Mouse (Mus musculus): Measurements from ENCODE around the gene Cirbp. TPM values are rescaled to one million over a fixed set of nuclear protein-coding genes. Genes with fewer than 3 reads are reported as not detected.

Gene Cirbp
- polyA plus RNA-seq, 1 experiment from 2014 or later: 398 TPM

GRCm38 (mm10) chr10:80141243-80141642, 24.5 kb upstream of the Cirbp start:
- H3K4me1 ChIP-seq (ENCODE audit: control insufficient read depth, insufficient read depth, low read length): peaks cover 30% of the 10 kb centered on the region
- peak overlapping the region; percentile 36; the same call in 1 of the 2 replicates for H3K9ac ChIP-seq (ENCODE audit: low read depth, low read length)
- H3K4me3 ChIP-seq (ENCODE audit: low read depth, low read length): peak overlapping the region; percentile 81
- H3K36me3 ChIP-seq (ENCODE audit: control insufficient read depth, insufficient read depth, low read length): peaks cover 12% of the 10 kb centered on the region; the same call in 1 of the 2 replicates
- WGBS: under 1% methylated on average over 28 of the region's 29 CpGs
- H3K9me3 ChIP-seq (replicated peaks; ENCODE audit: control insufficient read depth, low read length, poor library complexity, severe bottlenecking): no peaks in the 10 kb centered on the region
- H3K27me3 ChIP-seq (ENCODE audit: control insufficient read depth, insufficient read depth, low read depth, low read length): no peaks in the 10 kb centered on the region
- ATAC-seq: peak; percentile 55
- H3K27ac ChIP-seq (ENCODE audit: low read length): peak overlapping the region; percentile 85
- H3K4me2 ChIP-seq (ENCODE audit: low read length): peak overlapping the region; percentile 97

GRCm38 (mm10) chr10:80141786-80142529, 23.8 kb upstream of the Cirbp start:
- H3K9me3 ChIP-seq (replicated peaks; ENCODE audit: control insufficient read depth, low read length, poor library complexity, severe bottlenecking): no peaks in the 10 kb centered on the region
- WGBS: 1% methylated on average over 43 of the region's 43 CpGs
- no peaks in the 10 kb centered on the region for H3K27me3 ChIP-seq (ENCODE audit: control insufficient read depth, insufficient read depth, low read depth, low read length)
- H3K4me1 ChIP-seq (ENCODE audit: control insufficient read depth, insufficient read depth, low read length): peaks cover 26% of the 10 kb centered on the region
- peak overlapping the region; percentile 97 for H3K4me2 ChIP-seq (ENCODE audit: low read length)
- H3K4me3 ChIP-seq (ENCODE audit: low read depth, low read length): peak overlapping the region; percentile 81
- ATAC-seq: peak; percentile 84
- peak overlapping the region; percentile 96 for H3K9ac ChIP-seq (ENCODE audit: low read depth, low read length)
- peak overlapping the region; percentile 85 for H3K27ac ChIP-seq (ENCODE audit: low read length)
- H3K36me3 ChIP-seq (ENCODE audit: control insufficient read depth, insufficient read depth, low read length): peaks cover 9% of the 10 kb centered on the region; the same call in 1 of the 2 replicates

GRCm38 (mm10) chr10:80142530-80142925, 23.3 kb upstream of the Cirbp start:
- H3K4me2 ChIP-seq (ENCODE audit: low read length): peak overlapping the region; percentile 97
- no peaks in the 10 kb centered on the region for H3K27me3 ChIP-seq (ENCODE audit: control insufficient read depth, insufficient read depth, low read depth, low read length)
- H3K27ac ChIP-seq (ENCODE audit: low read length): peak overlapping the region; percentile 84
- peaks cover 9% of the 10 kb centered on the region; the same call in 1 of the 2 replicates for H3K36me3 ChIP-seq (ENCODE audit: control insufficient read depth, insufficient read depth, low read length)
- under 1% methylated on average over 15 of the region's 15 CpGs for WGBS
- H3K4me3 ChIP-seq (ENCODE audit: low read depth, low read length): peak overlapping the region; percentile 81
- no peaks in the 10 kb centered on the region for H3K9me3 ChIP-seq (replicated peaks; ENCODE audit: control insufficient read depth, low read length, poor library complexity, severe bottlenecking)
- ATAC-seq: no peak
- H3K9ac ChIP-seq (ENCODE audit: low read depth, low read length): peak overlapping the region; percentile 96
- peaks cover 20% of the 10 kb centered on the region for H3K4me1 ChIP-seq (ENCODE audit: control insufficient read depth, insufficient read depth, low read length)

GRCm38 (mm10) chr10:80143664-80144063, 22.1 kb upstream of the Cirbp start:
- peaks cover 9% of the 10 kb centered on the region; the same call in 1 of the 2 replicates for H3K36me3 ChIP-seq (ENCODE audit: control insufficient read depth, insufficient read depth, low read length)
- H3K4me1 ChIP-seq (ENCODE audit: control insufficient read depth, insufficient read depth, low read length): peaks cover 22% of the 10 kb centered on the region
- ATAC-seq: no peak
- no peak overlapping the region for H3K4me2 ChIP-seq (ENCODE audit: low read length)
- H3K27me3 ChIP-seq (ENCODE audit: control insufficient read depth, insufficient read depth, low read depth, low read length): no peaks in the 10 kb centered on the region
- 90% methylated on average over 7 of the region's 7 CpGs for WGBS
- no peak overlapping the region for H3K27ac ChIP-seq (ENCODE audit: low read length)
- H3K9ac ChIP-seq (ENCODE audit: low read depth, low read length): no peak overlapping the region
- no peaks in the 10 kb centered on the region for H3K9me3 ChIP-seq (replicated peaks; ENCODE audit: control insufficient read depth, low read length, poor library complexity, severe bottlenecking)
- H3K4me3 ChIP-seq (ENCODE audit: low read depth, low read length): no peak overlapping the region

- WGBS: 94% methylated on average over 12 of the region's 12 CpGs
- no peak overlapping the region for H3K9ac ChIP-seq (ENCODE audit: low read depth, low read length)
- H3K4me1 ChIP-seq (ENCODE audit: control insufficient read depth, insufficient read depth, low read length): peaks cover 22% of the 10 kb centered on the region
- ATAC-seq: no peak
- no peaks in the 10 kb centered on the region for H3K9me3 ChIP-seq (replicated peaks; ENCODE audit: control insufficient read depth, low read length, poor library complexity, severe bottlenecking)
- H3K36me3 ChIP-seq (ENCODE audit: control insufficient read depth, insufficient read depth, low read length): peaks cover 9% of the 10 kb centered on the region; the same call in 1 of the 2 replicates
- H3K4me3 ChIP-seq (ENCODE audit: low read depth, low read length): no peak overlapping the region
- no peak overlapping the region for H3K27ac ChIP-seq (ENCODE audit: low read length)
- no peaks in the 10 kb centered on the region for H3K27me3 ChIP-seq (ENCODE audit: control insufficient read depth, insufficient read depth, low read depth, low read length)
- no peak overlapping the region for H3K4me2 ChIP-seq (ENCODE audit: low read length)
Measured at GRCm38 (mm10) chr10:80144159-80144558, 21.6 kb upstream of the Cirbp start.

- ATAC-seq: no peak
- no peak overlapping the region for H3K9ac ChIP-seq (ENCODE audit: low read depth, low read length)
- WGBS: 67% methylated on average over 20 of the region's 20 CpGs
- no peak overlapping the region for H3K27ac ChIP-seq (ENCODE audit: low read length)
- peaks cover 9% of the 10 kb centered on the region; the same call in 1 of the 2 replicates for H3K36me3 ChIP-seq (ENCODE audit: control insufficient read depth, insufficient read depth, low read length)
- peaks cover 22% of the 10 kb centered on the region for H3K4me1 ChIP-seq (ENCODE audit: control insufficient read depth, insufficient read depth, low read length)
- no peaks in the 10 kb centered on the region for H3K9me3 ChIP-seq (replicated peaks; ENCODE audit: control insufficient read depth, low read length, poor library complexity, severe bottlenecking)
- H3K4me2 ChIP-seq (ENCODE audit: low read length): no peak overlapping the region
- no peaks in the 10 kb centered on the region for H3K27me3 ChIP-seq (ENCODE audit: control insufficient read depth, insufficient read depth, low read depth, low read length)
- H3K4me3 ChIP-seq (ENCODE audit: low read depth, low read length): no peak overlapping the region
Measured at GRCm38 (mm10) chr10:80144864-80145838, 20.6 kb upstream of the Cirbp start.

GRCm38 (mm10) chr10:80145896-80146295, 19.9 kb upstream of the Cirbp start:
- no peaks in the 10 kb centered on the region for H3K27me3 ChIP-seq (ENCODE audit: control insufficient read depth, insufficient read depth, low read depth, low read length)
- no peak overlapping the region for H3K9ac ChIP-seq (ENCODE audit: low read depth, low read length)
- no peak for ATAC-seq
- 88% methylated on average over 6 of the region's 6 CpGs for WGBS
- H3K27ac ChIP-seq (ENCODE audit: low read length): no peak overlapping the region
- peaks cover 20% of the 10 kb centered on the region for H3K4me1 ChIP-seq (ENCODE audit: control insufficient read depth, insufficient read depth, low read length)
- no peaks in the 10 kb centered on the region for H3K9me3 ChIP-seq (replicated peaks; ENCODE audit: control insufficient read depth, low read length, poor library complexity, severe bottlenecking)
- H3K4me3 ChIP-seq (ENCODE audit: low read depth, low read length): no peak overlapping the region
- H3K36me3 ChIP-seq (ENCODE audit: control insufficient read depth, insufficient read depth, low read length): peaks cover 9% of the 10 kb centered on the region; the same call in 1 of the 2 replicates
- H3K4me2 ChIP-seq (ENCODE audit: low read length): no peak overlapping the region

GRCm38 (mm10) chr10:80146568-80147011, 19.2 kb upstream of the Cirbp start:
- Histone ChIP-seq H3K36me3 (ENCODE audit: control insufficient read depth, insufficient read depth, low read length) (peaks cover 9% of the 10 kb centered on the region; the same call in 1 of the 2 replicates), H3K9me3 (replicated peaks; ENCODE audit: control insufficient read depth, low read length, poor library complexity, severe bottlenecking) (no peaks in the 10 kb centered on the region), H3K4me2 (ENCODE audit: low read length) (no peak overlapping the region), H3K4me3 (ENCODE audit: low read depth, low read length) (no peak overlapping the region), H3K9ac (ENCODE audit: low read depth, low read length) (no peak overlapping the region), H3K27me3 (ENCODE audit: control insufficient read depth, insufficient read depth, low read depth, low read length) (no peaks in the 10 kb centered on the region), H3K4me1 (ENCODE audit: control insufficient read depth, insufficient read depth, low read length) (peaks cover 17% of the 10 kb centered on the region), H3K27ac (ENCODE audit: low read length) (peak overlapping the region; percentile 15; the same call in 1 of the 2 replicates)
- no peak for ATAC-seq
- 82% methylated on average over 4 of the region's 4 CpGs for WGBS

Measured in midbrain, embryonic 16.5 days (tissue).